Mouse (Mus musculus) gastrocnemius, adult 2 months (tissue): Measurements from ENCODE around the gene Slc38a1. TPM values are rescaled to one million over a fixed set of nuclear protein-coding genes. Genes with fewer than 3 reads are reported as not detected.

ENCODE experiments used
- DNase-seq: peaks from one replicate; pipeline ENCODE4 v3.0.0; 2022
- H3K27ac ChIP-seq: fragments of 200-600 bp; 2 replicates; pipeline ENCODE4 v1.8.1; 2022; ENCODE audit warnings: mild to moderate bottlenecking
- H3K4me3 ChIP-seq: fragments of 200-600 bp; 2 replicates; pipeline ENCODE4 v1.8.1; 2022; ENCODE audit warnings: mild to moderate bottlenecking, moderate library complexity
- CTCF ChIP-seq: fragments of 200-600 bp; IDR thresholded peaks from 2 replicates; pipeline ENCODE4 v1.8.1; 2022; ENCODE audit warnings: antibody characterized with exemption, mild to moderate bottlenecking, moderate library complexity
- intact Hi-C: fragments of 180-260 bp; cut with DNase I; formaldehyde crosslinking; loops from one replicate; pipeline ENCODE4 v1.15.1; 2025
- total RNA-seq, 2 experiments: library from RNA; stranded (reverse); gene quantifications; 2 replicates each; pipeline ENCODE4 v1.2.3; 2021

Gene Slc38a1
- total RNA-seq, 2 experiments from 2014 or later = 1.0 to 1.3 TPM

DNA sequence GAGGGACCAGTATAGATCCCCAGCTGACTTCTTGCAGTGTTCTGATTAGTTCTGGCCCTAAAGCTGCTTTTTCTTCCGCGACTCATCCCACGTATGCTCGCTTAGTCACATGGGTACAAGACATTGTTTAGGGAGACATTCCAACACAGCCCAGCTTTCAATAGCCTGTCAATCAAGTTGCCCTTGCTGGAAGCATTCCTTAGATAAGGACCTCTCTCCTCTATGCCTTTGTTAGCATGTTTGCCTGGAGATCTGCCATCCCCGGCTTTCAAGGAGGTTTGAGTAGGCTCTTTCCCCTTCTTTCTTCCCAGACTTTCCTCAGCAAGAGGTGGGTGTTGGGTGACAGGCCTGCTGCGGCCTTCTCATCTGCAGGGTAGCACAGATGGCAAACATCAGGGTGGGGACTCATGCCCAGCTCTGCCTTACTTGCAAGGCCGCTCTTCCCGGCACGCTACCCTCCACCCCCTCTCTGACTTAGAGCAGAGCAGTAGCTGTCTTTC is 118.4 kb downstream of the Slc38a1 start:
- intact Hi-C loops = no loop called here
- Histone ChIP-seq H3K4me3 (no peak overlapping the region), H3K27ac (no peak overlapping the region)
- DNase-seq = no peak
- no peak for TF ChIP-seq CTCF

Other genes starting within 250 kb of the Slc38a1 start
- gene Scaf11, start 182.1 kb downstream of the Slc38a1 start, total RNA-seq = 10 to 100 TPM; 41.3 to 43.3 TPM
- 100 to 1,000 TPM; 115 to 116 TPM for gene Slc38a2, start 56.8 kb upstream of the Slc38a1 start, total RNA-seq